Mouse (Mus musculus) lung, embryonic 15.5 days (tissue): ENCODE measurements around the gene Zfp444. TPM values are rescaled to one million over a fixed set of nuclear protein-coding genes. Genes with fewer than 3 reads are reported as not detected.
A peak's percentile ranks its signal among the peaks of the same experiment; 100 is the strongest.
"Not testable (repeated sequence)": the region's sequence is repeated elsewhere in the genome, so short reads cannot be mapped to it uniquely, and the experiment has no call there.

Experiments
- ATAC-seq: fragments of 200-750 bp; cut with Nextera tagmentation; 2 replicates; pipeline ENCODE4 v1.8.0; 2017; ENCODE audit warnings: moderate number of reproducible peaks, borderline replicate concordance; ENCODE audit not compliant: low FRiP score, low TSS enrichment; ENCODE audit errors: extremely low read depth
- H3K27ac ChIP-seq: fragments of 300-500 bp; sonication (generic); 2 replicates; pipeline ENCODE4 v1.5.1; 2015; ENCODE audit warnings: moderate library complexity, mild to moderate bottlenecking, inconsistent platforms
- H3K27me3 ChIP-seq: fragments of 300-500 bp; sonication (generic); 2 replicates; pipeline ENCODE4 v1.6.1; 2015; ENCODE audit warnings: inconsistent platforms
- H3K36me3 ChIP-seq: fragments of 300-500 bp; sonication (generic); 2 replicates; pipeline ENCODE4 v1.6.1; 2015; ENCODE audit warnings: inconsistent platforms
- H3K4me1 ChIP-seq: fragments of 300-500 bp; sonication (generic); 2 replicates; pipeline ENCODE4 v1.6.1; 2015; ENCODE audit warnings: inconsistent platforms
- H3K4me2 ChIP-seq: fragments of 300-500 bp; sonication (generic); 2 replicates; pipeline ENCODE4 v1.6.1; 2015; ENCODE audit warnings: inconsistent platforms, mild to moderate bottlenecking, moderate library complexity
- H3K4me3 ChIP-seq: fragments of 300-500 bp; sonication (generic); 2 replicates; pipeline ENCODE4 v1.5.1; 2015; ENCODE audit warnings: mild to moderate bottlenecking, inconsistent platforms
- H3K9ac ChIP-seq: fragments of 300-500 bp; sonication (generic); 2 replicates; pipeline ENCODE4 v1.6.1; 2015; ENCODE audit warnings: inconsistent platforms
- H3K9me3 ChIP-seq: fragments of 300-500 bp; sonication (generic); 2 replicates; pipeline ENCODE4 v1.6.1; 2016; ENCODE audit warnings: inconsistent platforms
- WGBS: fragments of 180-500 bp; shearing (Covaris S2); methylation state at CpG from one replicate; pipeline ENCODE4 v1.1.7; 2015; 5-methylcytosine and 5-hydroxymethylcytosine counted together
- polyA plus RNA-seq: library from polyadenylated mRNA; unstranded; fragments of >200 nt; fragmentation: Nextera tagmentation; extraction: Ambion mirVana; gene quantifications from 2 replicates; pipeline ENCODE4 v1.2.1, GENCODE M21; 2015

Zfp444 gene
- polyA plus RNA-seq, 1 experiment from 2014 or later: 62.2 TPM

GRCm38 (mm10) chr7:6186176-6186575 lies 14.2 kb downstream of the Zfp444 start:
- H3K4me2 ChIP-seq: no peak overlapping the region
- H3K27me3 ChIP-seq: no peaks in the 10 kb centered on the region
- no peak overlapping the region for H3K4me3 ChIP-seq
- H3K4me1 ChIP-seq: no peaks in the 10 kb centered on the region
- WGBS: 86% methylated on average over 2 of the region's 2 CpGs
- no peaks in the 10 kb centered on the region for H3K9me3 ChIP-seq
- H3K27ac ChIP-seq: no peak overlapping the region
- H3K36me3 ChIP-seq: peaks cover 58% of the 10 kb centered on the region
- no peak overlapping the region for H3K9ac ChIP-seq
- ATAC-seq: no peak

DNA sequence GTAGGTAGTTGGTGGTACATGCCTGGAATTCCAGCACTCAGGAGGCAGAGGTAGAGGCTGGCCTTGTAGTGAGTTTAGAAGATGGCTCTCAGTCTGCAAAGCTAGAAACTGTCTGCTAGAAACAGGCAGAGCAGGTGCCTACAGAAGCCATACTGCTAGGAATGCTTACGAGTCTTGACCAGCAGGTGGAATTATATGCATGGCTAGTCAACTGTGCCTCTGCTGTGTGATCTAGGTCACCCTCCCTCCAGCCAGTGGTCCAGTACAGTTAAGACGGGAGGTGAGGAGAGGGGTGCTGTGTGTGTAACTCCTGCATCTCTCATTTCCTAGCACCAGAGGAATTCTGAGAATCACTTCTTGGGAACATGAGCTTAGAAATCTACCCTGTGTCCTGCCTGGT lies 14.7 kb downstream of the Zfp444 start:
- Histone ChIP-seq H3K9ac (no peak overlapping the region), H3K27ac (no peak overlapping the region), H3K4me2 (no peak overlapping the region), H3K4me1 (no peaks in the 10 kb centered on the region), H3K36me3 (peaks cover 58% of the 10 kb centered on the region), H3K9me3 (no peaks in the 10 kb centered on the region), H3K27me3 (no peaks in the 10 kb centered on the region), H3K4me3 (no peak overlapping the region)
- 80% methylated on average over 2 of the region's 2 CpGs for WGBS
- no peak for ATAC-seq

- 53% methylated on average over 45 of the region's 45 CpGs for WGBS
These were observed 17.5 kb downstream of the Zfp444 start for GRCm38 (mm10) chr7:6189542-6189941.

DNA sequence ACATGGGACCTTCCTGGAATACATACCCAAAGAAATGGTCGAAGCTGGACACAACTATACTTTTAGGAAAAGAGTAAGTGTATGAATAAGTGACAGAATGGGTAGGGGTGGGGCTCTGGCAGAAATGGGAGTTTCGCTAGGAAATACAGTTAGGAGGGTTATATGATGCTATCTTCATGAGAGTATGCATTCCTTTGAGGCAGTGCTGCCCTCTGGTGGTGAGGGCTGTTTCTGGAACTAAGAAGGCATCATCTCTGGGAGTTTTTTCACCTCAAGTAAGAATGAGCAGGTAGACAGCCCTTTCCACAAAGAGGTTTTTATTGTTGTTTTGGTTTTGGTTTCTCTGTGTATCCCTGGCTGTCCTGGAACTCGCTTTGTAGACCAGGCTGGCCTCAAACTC lies 19.4 kb downstream of the Zfp444 start:
- H3K4me3 ChIP-seq: no peak overlapping the region
- H3K9ac ChIP-seq: no peak overlapping the region
- H3K27ac ChIP-seq: no peak overlapping the region
- WGBS: 32% methylated on average over 3 of the region's 3 CpGs
- no peaks in the 10 kb centered on the region for H3K27me3 ChIP-seq
- ATAC-seq: no peak
- H3K36me3 ChIP-seq: peaks cover 35% of the 10 kb centered on the region
- H3K4me1 ChIP-seq: no peaks in the 10 kb centered on the region
- H3K4me2 ChIP-seq: no peak overlapping the region
- no peaks in the 10 kb centered on the region for H3K9me3 ChIP-seq

More at GRCm38 (mm10) chr7:6189542-6189941, 17.5 kb downstream of the Zfp444 start:
- Histone ChIP-seq H3K4me1 (no peaks in the 10 kb centered on the region), H3K4me2 (no peak overlapping the region), H3K4me3 (no peak overlapping the region), H3K9ac (no peak overlapping the region), H3K27ac (no peak overlapping the region), H3K9me3 (no peaks in the 10 kb centered on the region), H3K27me3 (no peaks in the 10 kb centered on the region), H3K36me3 (peaks cover 51% of the 10 kb centered on the region)
- ATAC-seq: no peak

GRCm38 (mm10) chr7:6194129-6194528 lies 22.1 kb downstream of the Zfp444 start:
- H3K27ac ChIP-seq: no peak overlapping the region
- no peaks in the 10 kb centered on the region for H3K4me1 ChIP-seq
- WGBS: 14% methylated on average over 5 of the region's 5 CpGs
- H3K27me3 ChIP-seq: no peaks in the 10 kb centered on the region
- H3K9me3 ChIP-seq: no peaks in the 10 kb centered on the region
- no peak overlapping the region for H3K4me2 ChIP-seq
- H3K36me3 ChIP-seq: peaks cover 10% of the 10 kb centered on the region; the same call in 1 of the 2 replicates
- no peak overlapping the region for H3K4me3 ChIP-seq
- ATAC-seq: peak; percentile 64; the same call in 1 of the 2 replicates
- no peak overlapping the region for H3K9ac ChIP-seq

DNA sequence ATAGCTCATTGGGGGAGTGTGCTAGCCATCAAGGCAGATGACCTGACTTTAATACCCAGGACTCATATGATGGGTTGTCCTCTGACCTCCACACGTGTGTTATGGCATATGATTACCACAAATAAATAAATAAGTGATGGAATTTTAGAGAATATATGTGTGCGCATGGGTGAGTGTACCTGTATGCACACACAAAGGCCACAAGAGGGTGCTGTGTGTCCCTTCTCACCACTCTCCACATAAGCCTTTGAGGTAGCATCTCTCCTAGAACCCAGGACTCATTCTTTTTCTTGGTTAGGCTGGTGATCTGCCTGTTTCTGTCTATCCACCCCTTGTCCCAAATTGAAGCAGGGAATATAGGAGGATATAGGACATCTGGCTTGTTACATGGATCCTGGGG lies 23.8 kb downstream of the Zfp444 start:
- ATAC-seq: no peak
- Histone ChIP-seq H3K4me1 (no peaks in the 10 kb centered on the region), H3K4me2 (no peak overlapping the region), H3K36me3 (no peaks in the 10 kb centered on the region), H3K27ac (no peak overlapping the region), H3K9ac (no peak overlapping the region), H3K27me3 (no peaks in the 10 kb centered on the region), H3K9me3 (no peaks in the 10 kb centered on the region), H3K4me3 (no peak overlapping the region)
- 40% methylated on average over 2 of the region's 2 CpGs for WGBS

DNA sequence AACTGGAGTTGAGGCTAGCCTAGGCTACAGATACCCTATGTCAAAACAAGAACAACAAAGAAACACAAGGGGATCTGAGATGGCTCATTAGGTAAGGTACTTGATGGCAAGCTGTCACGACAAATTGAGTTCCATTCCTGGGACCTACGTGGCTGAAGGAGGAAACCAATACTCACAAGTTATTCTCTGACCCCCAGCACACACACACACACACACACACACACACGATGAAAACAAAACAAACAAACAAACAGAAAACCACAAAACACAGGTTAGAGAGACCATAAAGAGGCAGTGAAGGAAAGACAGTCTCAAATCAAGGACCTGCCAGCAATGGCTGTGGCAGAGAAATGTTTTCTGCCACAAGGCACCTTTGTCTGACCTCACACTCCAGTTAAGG lies 24.8 kb downstream of the Zfp444 start, which contains the start of gene Galp:
Gene Galp (plus strand): TSS at position 301 of the 400 bp plus-strand sequence.
- no peaks in the 10 kb centered on the region for H3K36me3 ChIP-seq
- H3K4me2 ChIP-seq: no peak within 1 kb of the TSS
- WGBS: 43% methylated on average over 3 of the region's 3 CpGs
- H3K9ac ChIP-seq: no peak within 1 kb of the TSS
- no peak within 1 kb of the TSS for H3K27ac ChIP-seq
- H3K27me3 ChIP-seq: no peaks in the 10 kb centered on the region
- no peak for ATAC-seq
- H3K4me1 ChIP-seq: no peaks in the 10 kb centered on the region
- H3K9me3 ChIP-seq: no peaks in the 10 kb centered on the region
- H3K4me3 ChIP-seq: no peak within 1 kb of the TSS

- no peak overlapping the region for H3K4me3 ChIP-seq
- H3K9ac ChIP-seq: no peak overlapping the region
- H3K27ac ChIP-seq: no peak overlapping the region
- no peaks in the 10 kb centered on the region for H3K36me3 ChIP-seq
- 74% methylated on average over 3 of the region's 3 CpGs for WGBS
- H3K4me2 ChIP-seq: no peak overlapping the region
- no peaks in the 10 kb centered on the region for H3K4me1 ChIP-seq
- H3K9me3 ChIP-seq: no peaks in the 10 kb centered on the region
- no peaks in the 10 kb centered on the region for H3K27me3 ChIP-seq
- ATAC-seq: no peak
These were observed 32.2 kb downstream of the Zfp444 start for GRCm38 (mm10) chr7:6204200-6204599.

- no peak overlapping the region for H3K4me3 ChIP-seq
- H3K4me2 ChIP-seq: no peak overlapping the region
- WGBS: 47% methylated on average over 5 of the region's 5 CpGs
These were observed 41.1 kb downstream of the Zfp444 start for GRCm38 (mm10) chr7:6213144-6213543.

GRCm38 (mm10) chr7:6214691-6215090 lies 42.7 kb downstream of the Zfp444 start:
- WGBS: 58% methylated on average over 4 of the region's 4 CpGs
- H3K4me3 ChIP-seq, H3K27ac ChIP-seq, ATAC-seq, H3K9ac ChIP-seq, H3K4me2 ChIP-seq, H3K36me3 ChIP-seq, H3K9me3 ChIP-seq, H3K27me3 ChIP-seq, H3K4me1 ChIP-seq: not testable (repeated sequence)

More at GRCm38 (mm10) chr7:6213144-6213543, 41.1 kb downstream of the Zfp444 start:
- no peak for ATAC-seq
- Histone ChIP-seq H3K36me3 (no peaks in the 10 kb centered on the region), H3K9me3 (no peaks in the 10 kb centered on the region), H3K27ac (no peak overlapping the region), H3K9ac (no peak overlapping the region), H3K4me1 (no peaks in the 10 kb centered on the region), H3K27me3 (no peaks in the 10 kb centered on the region)

DNA sequence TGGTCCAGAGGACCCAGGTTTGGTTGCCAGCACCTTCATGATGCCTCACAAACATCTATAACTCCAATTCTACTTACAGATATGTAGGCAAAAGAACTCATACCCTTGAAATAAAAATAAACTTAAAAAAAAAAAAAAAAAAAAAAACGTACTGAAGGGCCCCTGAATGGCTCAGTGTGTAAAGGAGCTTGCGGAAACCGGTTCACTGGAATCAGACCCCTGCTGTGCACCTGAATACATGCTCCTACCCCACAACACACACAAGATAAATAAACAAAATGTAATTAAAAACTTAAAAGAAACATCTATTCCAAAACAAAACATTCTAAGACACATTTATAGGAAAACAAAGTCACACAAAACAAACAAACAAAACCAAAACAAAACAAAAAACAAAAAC lies 48.1 kb downstream of the Zfp444 start:
- Histone ChIP-seq H3K27me3 (no peaks in the 10 kb centered on the region), H3K9me3 (no peaks in the 10 kb centered on the region), H3K36me3 (no peaks in the 10 kb centered on the region), H3K4me2 (no peak overlapping the region), H3K27ac (no peak overlapping the region), H3K4me3 (no peak overlapping the region), H3K9ac (no peak overlapping the region), H3K4me1 (no peaks in the 10 kb centered on the region)
- WGBS: 74% methylated on average over 2 of the region's 3 CpGs
- ATAC-seq: no peak

DNA sequence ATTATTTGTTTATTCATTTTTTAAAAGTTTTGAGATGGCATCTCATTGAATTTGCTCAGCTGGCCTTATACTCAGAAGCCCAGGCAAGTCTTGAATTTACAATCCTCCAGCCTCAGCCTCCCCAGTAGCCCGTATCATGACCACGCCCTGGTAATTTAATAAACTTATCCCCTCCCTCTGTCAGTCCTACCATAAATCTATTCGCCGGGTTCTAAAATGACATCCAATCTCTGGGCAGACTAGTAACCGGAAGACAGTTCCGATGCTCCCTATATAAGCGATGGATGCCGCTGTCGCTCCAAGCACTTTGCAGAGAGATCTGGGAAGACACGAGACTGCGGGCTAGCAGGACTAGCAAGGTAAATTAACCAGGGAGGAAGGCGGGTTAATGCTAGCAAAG lies 50.0 kb downstream of the Zfp444 start, which contains the start of gene Zscan5b:
Gene Zscan5b (plus strand): TSS at position 301 of the 400 bp plus-strand sequence.
- H3K4me3 ChIP-seq: no peak within 1 kb of the TSS
- 91% methylated on average over 12 of the region's 12 CpGs for whole genome bisulfite sequencing
- H3K27me3 ChIP-seq: no peaks in the 10 kb centered on the region
- H3K4me1 ChIP-seq: no peaks in the 10 kb centered on the region
- ATAC-seq: no peak
- no peak within 1 kb of the TSS for H3K9ac ChIP-seq
- H3K36me3 ChIP-seq: no peaks in the 10 kb centered on the region
- no peaks in the 10 kb centered on the region for H3K9me3 ChIP-seq
- H3K27ac ChIP-seq: no peak within 1 kb of the TSS
- no peak within 1 kb of the TSS for H3K4me2 ChIP-seq

DNA sequence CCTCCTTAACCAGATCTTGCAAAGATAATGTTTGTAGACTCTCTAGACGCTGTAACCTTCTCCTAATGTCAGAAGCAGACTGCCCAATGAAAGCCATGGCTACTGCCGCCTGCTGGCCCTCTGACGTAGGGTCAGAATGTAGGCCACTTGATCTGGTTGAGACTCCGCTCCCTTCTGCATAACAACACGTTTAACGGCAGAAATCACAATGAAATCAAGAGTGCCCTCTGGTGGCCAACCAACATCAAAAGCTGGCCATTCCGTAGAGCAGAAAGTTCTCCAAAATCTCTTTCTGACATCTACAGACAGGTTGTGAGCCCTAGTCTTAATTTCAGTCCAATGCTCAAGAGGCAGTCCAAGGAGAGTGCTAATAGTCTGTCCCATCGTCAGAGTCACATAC lies 56.5 kb downstream of the Zfp444 start:
- H3K9ac ChIP-seq, H3K27ac ChIP-seq, H3K9me3 ChIP-seq, H3K36me3 ChIP-seq, H3K27me3 ChIP-seq, H3K4me1 ChIP-seq, ATAC-seq, H3K4me2 ChIP-seq, H3K4me3 ChIP-seq: not testable (repeated sequence)
- WGBS: 51% methylated on average over 8 of the region's 8 CpGs
